Mouse (Mus musculus): ENCODE data around the gene 4930426L09Rik.
A peak's percentile ranks its signal among the peaks of the same experiment; 100 is the strongest.

4930426L09Rik gene

GRCm38 (mm10) chr2:18998054-18998478 is at the start of gene 4930426L09Rik, which contains the start of gene Pip4k2a:
Gene 4930426L09Rik, plus strand, starts transcription at chr2:18998343.
Gene Pip4k2a, minus strand, starts transcription at chr2:18998126.
- ATAC-seq (ENCODE audit: low TSS enrichment), result peak; percentile 93

- no peak for ATAC-seq (ENCODE audit: low TSS enrichment)
Observed at GRCm38 (mm10) chr2:18948741-18949140, 49.4 kb upstream of the 4930426L09Rik start.

- ATAC-seq (ENCODE audit: low TSS enrichment), result no peak
Observed at GRCm38 (mm10) chr2:18950758-18951157, 47.4 kb upstream of the 4930426L09Rik start.

- peak; percentile 79 for ATAC-seq (ENCODE audit: low TSS enrichment)
Observed at GRCm38 (mm10) chr2:18952102-18952673, 46.0 kb upstream of the 4930426L09Rik start.

GRCm38 (mm10) chr2:18954422-18954821 is 43.7 kb upstream of the 4930426L09Rik start:
- no peak for ATAC-seq (ENCODE audit: low TSS enrichment)

- no peak for ATAC-seq (ENCODE audit: low TSS enrichment)
Observed at GRCm38 (mm10) chr2:18955022-18955421, 43.1 kb upstream of the 4930426L09Rik start.

DNA sequence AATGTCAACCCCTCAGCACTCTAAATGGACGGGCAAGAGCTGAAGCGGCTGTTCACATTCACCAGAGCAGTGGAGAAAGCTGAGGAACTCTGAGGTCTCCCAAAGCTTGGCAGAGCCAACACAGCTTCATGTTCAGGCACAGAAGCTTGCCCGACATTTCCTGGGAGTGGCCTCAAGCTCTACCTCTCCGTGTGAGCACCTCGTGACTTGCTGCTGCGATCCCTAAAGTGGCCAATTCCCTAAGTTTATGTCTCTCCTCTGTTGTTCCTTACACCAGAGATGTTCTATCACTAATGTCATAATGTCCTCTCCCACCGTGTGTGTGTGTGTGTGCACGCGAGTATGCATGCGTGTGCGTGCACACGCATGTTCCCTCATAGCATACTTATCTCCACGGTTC is 42.5 kb upstream of the 4930426L09Rik start:
- ATAC-seq (ENCODE audit: low TSS enrichment), result no peak

DNA sequence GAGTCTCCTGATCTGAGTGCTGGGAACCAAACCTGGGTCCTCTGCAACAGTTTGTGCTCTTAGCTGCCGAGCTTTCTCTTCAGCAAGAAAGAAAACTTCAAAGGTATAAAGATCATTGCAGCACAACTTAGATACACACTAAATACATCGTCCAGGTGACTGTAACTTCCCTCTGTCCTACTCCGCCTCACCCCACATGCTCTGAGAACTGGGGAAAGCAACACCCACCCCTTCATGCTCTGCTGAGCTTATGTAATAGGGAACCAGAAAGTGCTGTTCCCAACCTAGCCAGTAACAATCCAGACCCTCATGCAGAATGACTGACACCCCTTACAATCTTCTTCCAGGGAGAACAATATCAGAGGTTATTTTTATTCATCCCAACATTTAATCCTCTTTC is 41.7 kb upstream of the 4930426L09Rik start:
- ATAC-seq (ENCODE audit: low TSS enrichment), result no peak

GRCm38 (mm10) chr2:18956945-18957344 is 41.2 kb upstream of the 4930426L09Rik start:
- no peak for ATAC-seq (ENCODE audit: low TSS enrichment)

DNA sequence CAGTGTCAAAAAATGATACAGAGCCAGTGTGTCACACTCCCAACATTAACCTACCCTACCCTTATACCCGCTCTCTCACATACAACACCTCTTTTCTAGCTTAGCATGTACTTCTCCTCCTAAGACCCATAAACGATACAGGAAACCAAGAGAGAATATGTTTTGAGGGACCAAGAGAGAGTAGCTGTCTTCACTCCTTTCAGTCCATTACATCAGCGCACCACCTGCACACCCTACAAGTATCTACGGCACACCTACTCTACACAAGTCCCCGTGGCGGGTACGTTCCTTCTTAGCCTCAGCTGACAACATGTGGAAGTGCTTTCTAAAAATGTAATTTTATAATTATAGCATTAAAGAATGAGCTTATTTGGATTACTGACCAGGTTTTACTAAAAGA is 40.7 kb upstream of the 4930426L09Rik start:
- ATAC-seq (ENCODE audit: low TSS enrichment), result no peak

DNA sequence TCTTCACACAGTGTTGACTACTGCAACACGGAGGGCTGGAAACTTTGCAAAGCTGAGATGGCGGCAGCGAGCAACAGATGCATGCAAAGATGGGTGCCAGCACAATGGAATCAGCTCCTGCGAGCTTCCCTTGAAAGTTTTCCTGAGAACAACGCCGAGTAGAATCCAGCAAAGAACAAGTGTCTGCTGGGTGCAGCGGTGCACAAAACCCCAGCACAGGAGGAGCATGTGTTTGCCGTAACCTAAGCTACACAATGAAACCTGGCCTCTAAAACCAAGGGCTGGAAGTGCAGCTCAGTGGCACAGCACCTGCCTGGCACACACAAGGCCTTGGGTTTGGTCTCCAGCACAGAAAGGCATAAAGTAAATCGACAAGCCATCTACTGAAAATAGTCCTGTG is 40.1 kb upstream of the 4930426L09Rik start:
- ATAC-seq (ENCODE audit: low TSS enrichment), result no peak

DNA sequence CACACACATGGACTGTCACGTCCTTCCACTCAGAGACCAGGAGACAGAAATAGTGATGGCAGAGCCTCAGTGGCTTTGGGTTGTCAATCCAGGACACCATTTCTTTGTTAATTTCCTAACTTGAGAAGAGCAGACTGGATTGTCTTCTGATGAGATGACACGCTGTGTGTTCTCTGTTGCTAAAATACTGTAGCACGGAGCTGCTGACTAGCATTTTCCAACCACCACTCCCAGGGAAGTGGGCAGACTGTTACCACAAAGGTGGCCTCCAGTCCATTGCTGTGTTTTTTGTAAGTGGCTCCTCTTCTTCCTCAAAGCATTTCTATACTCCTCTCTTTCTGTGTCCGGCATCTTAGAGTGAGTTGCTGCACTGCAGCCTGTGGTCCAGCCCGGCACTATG is 39.6 kb upstream of the 4930426L09Rik start:
- no peak for ATAC-seq (ENCODE audit: low TSS enrichment)

GRCm38 (mm10) chr2:18959008-18959407 is 39.1 kb upstream of the 4930426L09Rik start:
- ATAC-seq (ENCODE audit: low TSS enrichment), result no peak

- no peak for ATAC-seq (ENCODE audit: low TSS enrichment)
Observed at GRCm38 (mm10) chr2:18959558-18959957, 38.6 kb upstream of the 4930426L09Rik start.

GRCm38 (mm10) chr2:18960376-18960973 is 37.7 kb upstream of the 4930426L09Rik start:
- no peak for ATAC-seq (ENCODE audit: low TSS enrichment)

GRCm38 (mm10) chr2:18962502-18962901 is 35.6 kb upstream of the 4930426L09Rik start:
- no peak for ATAC-seq (ENCODE audit: low TSS enrichment)

DNA sequence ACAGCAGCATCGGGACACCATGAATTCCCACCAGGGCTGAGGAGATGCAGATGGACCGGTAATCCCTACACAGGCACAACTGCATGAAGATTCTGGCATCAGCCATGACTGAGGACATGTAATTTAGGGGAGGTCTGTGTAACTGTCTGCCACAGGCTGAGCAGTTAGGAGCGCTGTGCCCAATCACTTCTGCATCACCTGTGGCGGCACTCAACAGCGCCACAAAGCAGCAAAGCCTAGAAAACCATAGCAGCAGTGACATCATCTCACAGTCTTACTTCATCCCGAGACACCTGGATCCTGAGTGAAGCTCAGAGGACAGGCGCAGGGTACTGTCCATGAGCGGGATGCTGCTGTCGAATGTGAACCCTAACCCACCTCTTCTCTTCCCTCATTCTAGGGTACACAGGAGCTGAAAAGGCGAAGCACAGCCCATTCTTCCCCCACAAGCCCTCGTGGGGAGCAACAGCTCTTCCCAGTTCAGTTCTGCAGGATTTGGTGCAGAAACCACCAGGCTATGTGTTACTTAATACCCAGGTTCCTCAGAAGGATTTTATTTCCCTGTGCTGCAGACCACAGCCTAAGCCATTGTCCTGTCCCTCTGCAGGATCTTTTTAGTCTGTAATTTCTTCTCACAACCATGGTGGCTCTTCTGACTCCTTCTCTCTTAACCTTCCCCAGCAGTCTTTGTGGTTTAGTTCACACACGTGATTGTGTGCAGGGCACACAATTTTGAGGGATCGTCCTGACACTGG is 34.7 kb upstream of the 4930426L09Rik start:
- no peak for ATAC-seq (ENCODE audit: low TSS enrichment)

DNA sequence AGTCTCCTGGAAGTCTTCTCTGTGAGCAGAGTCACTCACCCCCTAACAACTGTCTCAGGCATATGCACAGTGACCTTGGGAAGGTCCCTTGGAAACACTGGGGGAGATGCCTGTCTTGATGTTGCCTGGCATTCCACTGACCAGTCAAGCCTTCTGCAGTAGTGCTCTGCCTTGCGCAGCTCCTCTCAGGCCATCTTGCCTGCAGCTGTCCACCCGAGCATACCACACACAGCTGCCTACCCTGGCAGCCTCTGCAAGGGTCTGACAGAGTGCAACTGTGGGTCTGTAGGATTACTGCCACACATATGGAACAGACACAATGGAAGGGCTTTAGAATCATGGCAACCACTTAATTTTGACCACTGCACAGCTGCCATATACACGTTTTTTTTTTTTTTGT is 33.0 kb upstream of the 4930426L09Rik start:
- no peak for ATAC-seq (ENCODE audit: low TSS enrichment)

DNA sequence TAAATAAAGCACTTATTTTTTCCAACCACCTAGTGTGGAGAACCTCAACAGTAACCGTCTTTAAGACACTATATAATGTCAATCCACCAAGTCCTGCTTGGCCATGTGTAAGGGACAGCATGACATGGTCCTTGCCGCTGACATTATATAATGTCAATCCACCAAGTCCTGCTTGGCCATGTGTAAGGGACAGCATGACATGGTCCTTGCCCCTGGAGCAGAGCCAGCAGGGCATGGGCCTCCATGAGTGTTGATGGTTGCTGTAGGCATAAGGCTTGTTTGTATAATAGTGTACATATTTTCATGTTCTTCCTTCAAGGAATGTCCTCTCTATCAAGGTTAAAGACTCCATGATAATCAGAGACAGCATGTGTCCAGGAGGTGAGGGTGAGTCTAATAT is 32.2 kb upstream of the 4930426L09Rik start:
- no peak for ATAC-seq (ENCODE audit: low TSS enrichment)

- ATAC-seq (ENCODE audit: low TSS enrichment), result no peak
Observed at GRCm38 (mm10) chr2:18966566-18966965, 31.6 kb upstream of the 4930426L09Rik start.

DNA sequence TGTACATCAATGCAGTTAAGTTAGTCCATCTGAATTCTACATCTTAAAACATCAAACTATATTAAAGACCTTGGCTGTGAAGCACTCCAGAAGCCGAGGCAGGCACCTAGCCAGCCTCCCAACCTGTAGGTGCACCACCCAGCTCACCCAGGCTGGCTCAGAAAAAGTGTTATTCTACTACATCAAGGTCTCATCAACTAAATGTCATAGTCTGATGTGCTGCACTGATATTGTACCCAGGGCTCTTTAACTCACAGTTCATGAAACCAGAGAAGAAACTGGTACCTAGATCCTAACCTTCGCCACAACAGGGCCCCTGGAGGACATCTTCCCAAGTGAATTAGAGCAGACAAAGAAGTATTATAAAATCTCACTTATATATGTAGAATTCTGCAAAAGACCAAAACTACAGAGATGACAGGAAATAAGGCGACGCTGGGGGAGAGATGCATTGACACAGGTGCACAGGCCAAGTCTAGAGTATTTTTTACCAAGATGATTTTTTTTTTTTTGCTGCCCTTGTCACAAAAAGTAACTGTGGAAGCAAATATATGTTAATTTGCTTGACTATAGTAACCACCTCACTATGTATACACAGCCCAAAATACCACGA is 30.6 kb upstream of the 4930426L09Rik start:
- no peak for ATAC-seq (ENCODE audit: low TSS enrichment)

GRCm38 (mm10) chr2:18969066-18969681 is 29.0 kb upstream of the 4930426L09Rik start:
- ATAC-seq (ENCODE audit: low TSS enrichment), result no peak

Data from frontal cortex, adult (tissue).